Mouse (Mus musculus): ENCODE results near the gene Trim14. TPM values are rescaled to one million over a fixed set of nuclear protein-coding genes. Genes with fewer than 3 reads are reported as not detected.

Gene Trim14
- total RNA-seq, 1 experiment: 0.58 TPM

DNA sequence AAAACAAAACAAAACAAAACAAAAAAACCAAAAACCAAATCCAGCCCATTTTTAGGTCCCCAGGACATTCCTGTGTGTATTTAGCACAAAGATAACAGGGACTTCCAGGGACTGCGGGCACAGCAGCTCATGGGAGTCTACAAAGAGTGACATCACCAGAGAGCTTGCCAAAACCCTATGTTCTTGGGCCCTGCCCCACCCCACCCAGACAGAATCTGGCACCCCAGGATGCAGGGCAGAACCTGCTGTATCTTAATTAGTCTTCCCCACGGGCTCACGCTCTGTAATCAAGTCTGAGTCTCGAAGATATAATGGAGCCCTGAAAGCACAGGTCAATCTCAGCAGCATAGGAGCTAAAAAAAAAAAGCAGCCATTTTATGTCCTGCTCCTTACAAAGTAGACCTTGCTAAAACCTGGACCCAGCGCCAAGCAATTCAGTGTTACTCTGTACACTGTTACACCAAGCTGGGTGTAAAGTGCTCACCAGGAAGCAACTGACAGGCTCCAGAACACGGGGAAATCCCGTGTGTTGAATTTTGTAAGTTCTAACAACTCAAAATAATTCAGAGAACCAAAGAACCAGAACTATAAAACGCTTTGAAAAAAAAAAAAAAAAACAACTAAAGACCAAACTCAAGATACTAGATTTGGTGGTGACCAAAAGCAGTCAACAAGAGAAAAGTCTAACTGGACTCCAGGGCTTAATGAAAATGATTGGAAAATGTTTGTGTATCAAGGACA is 31.2 kb upstream of the Trim14 start:
- no peak for DNase-seq (ENCODE audit: low read depth, low spot score)
- no peak overlapping the region for H3K9ac ChIP-seq (ENCODE audit: insufficient read depth, low read depth, low read length, poor library complexity, severe bottlenecking)
- in situ Hi-C loops (cut with MboI; ENCODE audit: low sequenced_read_pairs in 2 of 2, unreplicated experiment in 2 of 2): no loop called here

DNA sequence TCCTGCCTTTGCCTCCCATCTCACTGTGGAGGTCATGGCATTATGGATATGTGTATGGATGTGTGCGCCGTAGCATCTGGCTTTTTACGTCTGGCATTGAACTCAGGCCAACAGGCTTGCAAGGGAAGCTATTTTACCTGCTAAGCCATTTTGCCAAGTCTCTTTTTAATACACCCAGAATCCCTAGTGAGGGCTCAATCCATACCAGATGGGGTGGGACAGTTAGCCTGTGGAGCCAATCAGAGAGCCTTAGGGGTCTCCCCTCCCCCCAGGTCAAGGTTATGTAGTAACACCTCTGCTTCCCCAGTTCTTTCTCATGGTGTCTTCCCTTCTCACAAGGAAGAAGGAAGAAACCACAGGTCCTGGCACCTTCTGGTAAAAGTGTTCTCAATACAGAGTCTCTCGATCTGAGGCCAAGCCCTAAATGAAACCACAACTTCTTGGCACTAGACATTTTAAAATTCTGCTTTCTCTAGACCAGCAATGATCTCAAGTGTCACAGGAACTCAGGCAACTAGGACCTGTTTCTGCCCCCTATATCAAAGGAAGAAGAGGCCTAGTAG is 29.5 kb upstream of the Trim14 start:
- TF ChIP-seq HCFC1 (IDR thresholded peaks at IDR 0.05; ENCODE audit: borderline replicate concordance, insufficient read depth, low read length) (no peak), ZC3H11A (IDR thresholded peaks at IDR 0.05; ENCODE audit: borderline replicate concordance, low read depth, low read length) (no peak), ZNF384 (IDR thresholded peaks at IDR 0.05; ENCODE audit: low read depth, low read length) (no peak), MAFK (IDR thresholded peaks at IDR 0.05; ENCODE audit: insufficient read depth, low read depth, low read length) (no peak), CHD2 (IDR thresholded peaks at IDR 0.05; ENCODE audit: low read depth, low read length) (no peak)
- H3K9ac ChIP-seq (ENCODE audit: insufficient read depth, low read depth, low read length, poor library complexity, severe bottlenecking): no peak overlapping the region
- H3K27ac ChIP-seq (ENCODE audit: insufficient read depth, low read depth, low read length, poor library complexity, severe bottlenecking): no peak overlapping the region
- peaks cover 0 to 2% of the 10 kb centered on the region in 2 experiments; a peak in 1 of 4 replicates for H3K4me1 ChIP-seq (ENCODE audit: control insufficient read depth in 2 of 2, insufficient read depth in 2 of 2, low read length in 2 of 2, poor library complexity in 1 of 2)
- in situ Hi-C loops (cut with MboI; ENCODE audit: low sequenced_read_pairs in 2 of 2, unreplicated experiment in 2 of 2): no loop called here
- no peak for DNase-seq (ENCODE audit: low read depth, low spot score)
- H3K9me3 ChIP-seq (ENCODE audit: control insufficient read depth, insufficient read depth, low read depth, low read length): no peaks in the 10 kb centered on the region
- no peak overlapping the region for H3K4me3 ChIP-seq (ENCODE audit: insufficient read depth in 1 of 2, low read depth in 1 of 2, low read length in 2 of 2, poor library complexity in 1 of 2, severe bottlenecking in 1 of 2)
- H3K36me3 ChIP-seq (ENCODE audit: control insufficient read depth, insufficient read depth, low read length, poor library complexity, severe bottlenecking): no peaks in the 10 kb centered on the region

More for the DNA sequence above, 31.2 kb upstream of the Trim14 start:
- H3K4me1 ChIP-seq (ENCODE audit: control insufficient read depth in 2 of 2, insufficient read depth in 2 of 2, low read length in 2 of 2, poor library complexity in 1 of 2): peaks cover 0 to 2% of the 10 kb centered on the region in 2 experiments; a peak in 1 of 4 replicates
- H3K4me3 ChIP-seq (ENCODE audit: insufficient read depth in 1 of 2, low read depth in 1 of 2, low read length in 2 of 2, poor library complexity in 1 of 2, severe bottlenecking in 1 of 2): no peak overlapping the region
- TF ChIP-seq CHD2 (IDR thresholded peaks at IDR 0.05; ENCODE audit: low read depth, low read length): no peak
- no peaks in the 10 kb centered on the region for H3K9me3 ChIP-seq (ENCODE audit: control insufficient read depth, insufficient read depth, low read depth, low read length)
- no peaks in the 10 kb centered on the region for H3K36me3 ChIP-seq (ENCODE audit: control insufficient read depth, insufficient read depth, low read length, poor library complexity, severe bottlenecking)
- no peak overlapping the region for H3K27ac ChIP-seq (ENCODE audit: insufficient read depth, low read depth, low read length, poor library complexity, severe bottlenecking)

DNA sequence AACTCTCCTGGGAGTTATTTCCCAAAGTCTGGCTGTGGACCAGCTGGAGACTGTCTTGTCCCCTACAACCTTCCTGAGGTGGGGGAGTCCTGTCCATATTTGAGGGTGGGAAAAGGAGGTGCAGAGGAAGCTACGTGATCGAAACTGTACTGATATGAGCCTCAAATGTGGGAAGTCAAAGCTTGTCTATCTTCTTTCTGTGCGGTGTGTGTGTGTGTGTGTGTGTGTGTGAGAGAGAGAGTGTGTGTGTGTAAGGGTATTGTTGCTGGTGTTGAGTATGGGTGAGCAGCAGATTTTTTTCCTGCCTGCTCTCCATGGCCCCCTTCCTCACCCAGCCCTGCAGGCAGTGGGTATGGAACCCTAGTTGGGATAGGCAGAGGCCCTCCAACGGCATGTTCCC is 28.3 kb upstream of the Trim14 start:
- no peak overlapping the region for H3K4me3 ChIP-seq (ENCODE audit: insufficient read depth in 1 of 2, low read depth in 1 of 2, low read length in 2 of 2, poor library complexity in 1 of 2, severe bottlenecking in 1 of 2)
- no peak for TF ChIP-seq ZC3H11A (IDR thresholded peaks at IDR 0.05; ENCODE audit: borderline replicate concordance, low read depth, low read length)
- no peak for TF ChIP-seq CHD2 (IDR thresholded peaks at IDR 0.05; ENCODE audit: low read depth, low read length)
- no peak for TF ChIP-seq ZNF384 (IDR thresholded peaks at IDR 0.05; ENCODE audit: low read depth, low read length)
- TF ChIP-seq MAFK (IDR thresholded peaks at IDR 0.05; ENCODE audit: insufficient read depth, low read depth, low read length): no peak
- TF ChIP-seq HCFC1 (IDR thresholded peaks at IDR 0.05; ENCODE audit: borderline replicate concordance, insufficient read depth, low read length): no peak
- DNase-seq (ENCODE audit: low read depth, low spot score): no peak
- no peak overlapping the region for H3K9ac ChIP-seq (ENCODE audit: insufficient read depth, low read depth, low read length, poor library complexity, severe bottlenecking)
- H3K4me1 ChIP-seq (ENCODE audit: control insufficient read depth in 2 of 2, insufficient read depth in 2 of 2, low read length in 2 of 2, poor library complexity in 1 of 2): peaks cover 0 to 2% of the 10 kb centered on the region in 2 experiments; a peak in 1 of 4 replicates
- no peak overlapping the region for H3K27ac ChIP-seq (ENCODE audit: insufficient read depth, low read depth, low read length, poor library complexity, severe bottlenecking)
- in situ Hi-C loops (cut with MboI; ENCODE audit: low sequenced_read_pairs in 2 of 2, unreplicated experiment in 2 of 2): no loop called here
- H3K36me3 ChIP-seq (ENCODE audit: control insufficient read depth, insufficient read depth, low read length, poor library complexity, severe bottlenecking): no peaks in the 10 kb centered on the region
- H3K9me3 ChIP-seq (ENCODE audit: control insufficient read depth, insufficient read depth, low read depth, low read length): no peaks in the 10 kb centered on the region

DNA sequence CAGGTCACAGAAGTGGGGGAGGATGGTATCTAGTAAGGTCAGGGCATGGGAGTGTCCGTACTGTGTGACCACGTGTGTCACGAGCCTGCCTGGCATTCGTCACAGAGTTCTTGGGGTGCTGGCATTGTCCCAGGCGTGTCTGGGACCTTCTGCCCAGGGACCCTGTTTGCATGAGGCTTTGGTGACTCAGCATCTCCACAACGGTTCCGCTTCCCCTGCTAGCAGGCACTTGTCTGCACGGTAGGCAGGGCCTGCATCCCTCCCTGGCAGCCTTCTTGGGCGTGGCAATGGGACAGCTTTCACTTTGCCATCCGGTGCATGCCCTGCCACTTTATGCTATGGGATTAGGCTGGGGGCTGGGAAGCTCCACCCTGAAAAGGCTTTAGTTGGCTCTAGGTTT is 27.9 kb upstream of the Trim14 start:
- Histone ChIP-seq H3K27ac (ENCODE audit: insufficient read depth, low read depth, low read length, poor library complexity, severe bottlenecking) (no peak overlapping the region), H3K4me1 (ENCODE audit: control insufficient read depth in 2 of 2, insufficient read depth in 2 of 2, low read length in 2 of 2, poor library complexity in 1 of 2) (peaks cover 0 to 2% of the 10 kb centered on the region in 2 experiments; a peak in 1 of 4 replicates), H3K4me3 (ENCODE audit: insufficient read depth in 1 of 2, low read depth in 1 of 2, low read length in 2 of 2, poor library complexity in 1 of 2, severe bottlenecking in 1 of 2) (no peak overlapping the region), H3K9ac (ENCODE audit: insufficient read depth, low read depth, low read length, poor library complexity, severe bottlenecking) (no peak overlapping the region), H3K36me3 (ENCODE audit: control insufficient read depth, insufficient read depth, low read length, poor library complexity, severe bottlenecking) (no peaks in the 10 kb centered on the region), H3K9me3 (ENCODE audit: control insufficient read depth, insufficient read depth, low read depth, low read length) (no peaks in the 10 kb centered on the region)
- no peak for TF ChIP-seq ZC3H11A (IDR thresholded peaks at IDR 0.05; ENCODE audit: borderline replicate concordance, low read depth, low read length)
- no peak for TF ChIP-seq HCFC1 (IDR thresholded peaks at IDR 0.05; ENCODE audit: borderline replicate concordance, insufficient read depth, low read length)
- no peak for TF ChIP-seq CHD2 (IDR thresholded peaks at IDR 0.05; ENCODE audit: low read depth, low read length)
- TF ChIP-seq MAFK (IDR thresholded peaks at IDR 0.05; ENCODE audit: insufficient read depth, low read depth, low read length): no peak
- TF ChIP-seq ZNF384 (IDR thresholded peaks at IDR 0.05; ENCODE audit: low read depth, low read length): no peak
- in situ Hi-C loops (cut with MboI; ENCODE audit: low sequenced_read_pairs in 2 of 2, unreplicated experiment in 2 of 2): no loop called here
- no peak for DNase-seq (ENCODE audit: low read depth, low spot score)
